Mouse (Mus musculus) CH12.LX (cell line): ENCODE results near the gene Aldh2. TPM values are rescaled to one million over a fixed set of nuclear protein-coding genes. Genes with fewer than 3 reads are reported as not detected.

Experiments
- DNase-seq: peaks from one replicate; pipeline ENCODE4 v3.0.0-alpha.2; 2013; ENCODE audit errors: extremely low read depth
- H3K27ac ChIP-seq: 2 replicates; pipeline ENCODE4 v1.5.1; 2012; ENCODE audit warnings: low read depth, mild to moderate bottlenecking, control low read depth, moderate library complexity; ENCODE audit not compliant: insufficient read depth
- H3K27me3 ChIP-seq: replicated peaks from 2 replicates; pipeline ENCODE3; 2012; ENCODE audit warnings: inconsistent platforms
- H3K36me3 ChIP-seq, 2 experiments: replicated peaks in 1 of 2; 2 replicates each; pipeline versions ENCODE3 to v1.6.1; 2012; ENCODE audit warnings: inconsistent platforms in 1 of 2, low read length in 1 of 2, mild to moderate bottlenecking in 1 of 2, mixed read lengths in 1 of 2, moderate library complexity in 1 of 2; ENCODE audit not compliant: control insufficient read depth in 1 of 2, insufficient read depth in 1 of 2
- H3K4me1 ChIP-seq, 2 experiments: 2 replicates each; pipeline ENCODE4 v1.6.1; 2012; ENCODE audit warnings: inconsistent platforms in 1 of 2, moderate library complexity in 1 of 2; ENCODE audit not compliant: insufficient read depth in 2 of 2, control insufficient read depth in 1 of 2
- H3K4me2 ChIP-seq: 2 replicates; pipeline ENCODE4 v1.6.1; 2012; ENCODE audit warnings: low read depth, mild to moderate bottlenecking, control low read depth; ENCODE audit not compliant: poor library complexity, insufficient read depth, severe bottlenecking
- H3K4me3 ChIP-seq, 3 experiments: fragments of 150-350 bp in 1 of 3; sonication (generic) in 1 of 3; replicated peaks in 1 of 3; 2 replicates each; pipeline versions ENCODE3 to v1.5.1; 2011 to 2012; ENCODE audit warnings: low read depth in 2 of 3, low read length in 2 of 3, mild to moderate bottlenecking in 2 of 3, moderate library complexity in 2 of 3, control low read depth in 1 of 3, improper control_type of control experiment in 1 of 3, inconsistent platforms in 1 of 3, mixed read lengths in 1 of 3; ENCODE audit not compliant: poor library complexity in 1 of 3
- H3K79me2 ChIP-seq: replicated peaks from 2 replicates; pipeline ENCODE4 v1.6.1; 2012; ENCODE audit warnings: mild to moderate bottlenecking, moderate library complexity; ENCODE audit not compliant: control insufficient read depth, poor library complexity, insufficient read depth, severe bottlenecking; ENCODE audit errors: extremely low read depth
- H3K9ac ChIP-seq: 2 replicates; pipeline ENCODE4 v1.6.1; 2012; ENCODE audit warnings: low read depth, mild to moderate bottlenecking, control low read depth, moderate library complexity; ENCODE audit not compliant: insufficient read depth
- H3K9me3 ChIP-seq: replicated peaks from 2 replicates; pipeline ENCODE3; 2012; ENCODE audit warnings: low read length, inconsistent platforms, mixed read lengths
- BHLHE40 ChIP-seq: IDR thresholded peaks from 2 replicates; pipeline ENCODE4 v1.6.1; 2011; ENCODE audit warnings: mild to moderate bottlenecking, low read depth, low read length, improper control_type of control experiment
- CHD2 ChIP-seq: IDR thresholded peaks from 2 replicates; pipeline ENCODE4 v1.6.1; 2011; ENCODE audit warnings: low read length, improper control_type of control experiment
- E2F4 ChIP-seq: IDR thresholded peaks from 2 replicates; pipeline ENCODE4 v1.6.1; 2011; ENCODE audit warnings: low read depth, low read length, improper control_type of control experiment; ENCODE audit not compliant: insufficient replicate concordance
- ELF1 ChIP-seq: IDR thresholded peaks from 2 replicates; pipeline ENCODE4 v1.6.1; 2014; ENCODE audit warnings: low read depth, mild to moderate bottlenecking, inconsistent platforms, low read length, improper control_type of control experiment
- HCFC1 ChIP-seq: IDR thresholded peaks from 2 replicates; pipeline ENCODE4 v1.6.1; 2012; ENCODE audit warnings: low read depth, mild to moderate bottlenecking, inconsistent platforms, low read length, improper control_type of control experiment
- JUN ChIP-seq: IDR thresholded peaks from 2 replicates; pipeline ENCODE4 v1.6.1; 2011; ENCODE audit warnings: low read depth, mild to moderate bottlenecking, low read length, improper control_type of control experiment, moderate library complexity; ENCODE audit not compliant: insufficient read depth
- MAX ChIP-seq: IDR thresholded peaks from 2 replicates; pipeline ENCODE4 v1.6.1; 2011; ENCODE audit warnings: low read length, improper control_type of control experiment
- RAD21 ChIP-seq: IDR thresholded peaks from 2 replicates; pipeline ENCODE4 v1.6.1; 2011; ENCODE audit warnings: low read depth, mild to moderate bottlenecking, low read length, improper control_type of control experiment, moderate library complexity
- TBP ChIP-seq: conservative IDR thresholded peaks from 2 replicates; pipeline ENCODE4 v1.6.1; 2011; ENCODE audit warnings: low read depth, low read length, improper control_type of control experiment
- TCF12 ChIP-seq: IDR thresholded peaks from 2 replicates; pipeline ENCODE4 v1.6.1; 2014; ENCODE audit warnings: low read depth, mild to moderate bottlenecking, inconsistent platforms, low read length, improper control_type of control experiment
- UBTF ChIP-seq: IDR thresholded peaks from 2 replicates; pipeline ENCODE4 v1.6.1; 2012; ENCODE audit warnings: low read depth, mild to moderate bottlenecking, inconsistent platforms, low read length, improper control_type of control experiment, moderate library complexity
- USF2 ChIP-seq: conservative IDR thresholded peaks from 2 replicates; pipeline ENCODE4 v1.6.1; 2011; ENCODE audit warnings: low read depth, low read length, improper control_type of control experiment
- ZC3H11A ChIP-seq: IDR thresholded peaks from 2 replicates; pipeline ENCODE4 v1.6.1; 2012; ENCODE audit warnings: low read depth, mild to moderate bottlenecking, inconsistent platforms, low read length, improper control_type of control experiment
- ZKSCAN1 ChIP-seq: IDR thresholded peaks from 2 replicates; pipeline ENCODE4 v1.6.1; 2012; ENCODE audit warnings: low read depth, inconsistent platforms, low read length, improper control_type of control experiment, borderline replicate concordance
- ZMIZ1 ChIP-seq: IDR thresholded peaks from 2 replicates; pipeline ENCODE4 v1.6.1; 2012; ENCODE audit warnings: low read depth, mild to moderate bottlenecking, inconsistent platforms, low read length, improper control_type of control experiment
- dilution Hi-C: fragments of 300-500 bp; cut with MboI; formaldehyde crosslinking; loops from 2 replicates; pipeline ENCODE4 v1.14.3; 2020; ENCODE audit warnings: low sequenced_read_pairs; ENCODE audit not compliant: extremely low pct_unique_long_range_greater_than_20kb, extremely low pct_ligation_motif_present
- in situ Hi-C: fragments of 300-500 bp; cut with MboI; formaldehyde crosslinking; loops from 3 replicates; pipeline ENCODE4 v1.14.3; 2019; ENCODE audit warnings: low sequenced_read_pairs, low pct_ligation_motif_present, low pct_unique_long_range_greater_than_20kb, mixed read lengths
- polyA plus RNA-seq: library from polyadenylated mRNA; unstranded; fragments of >175 nt; gene quantifications from 2 replicates; pipeline ENCODE4 v1.2.1, GENCODE M21; 2012; ENCODE audit warnings: low read depth; ENCODE audit not compliant: insufficient read length
- total RNA-seq, 2 experiments: library from RNA; depleted of rRNA; stranded (reverse); fragments of 300-350 nt in 1 of 2; fragments of >200 nt in 1 of 2; gene quantifications; 2 replicates each; pipeline ENCODE4 v1.2.3; 2012 to 2014

The Aldh2 gene
- total and polyA plus RNA-seq, 3 experiments: 58.9 to 139 (median 73.9) TPM

- TF ChIP-seq HCFC1: no peak
- no peak for TF ChIP-seq TCF12
- TF ChIP-seq CHD2: no peak
- no peak for TF ChIP-seq RAD21
- no peak for TF ChIP-seq ZMIZ1
- TF ChIP-seq BHLHE40: no peak
- no peak for TF ChIP-seq TBP
- TF ChIP-seq UBTF: no peak
- no peak for TF ChIP-seq USF2
- no peak for TF ChIP-seq ZKSCAN1
- no peak for TF ChIP-seq ZC3H11A
- no peak for TF ChIP-seq ELF1
- no peak for TF ChIP-seq JUN
- no peaks in the 10 kb centered on the region for H3K79me2 ChIP-seq
Measured at GRCm38 (mm10) chr5:121598871-121599610, 5.4 kb upstream of the Aldh2 start.

GRCm38 (mm10) chr5:121597991-121598537 is 4.4 kb upstream of the Aldh2 start:
- peaks cover 2 to 24% of the 10 kb centered on the region in 2 experiments; a peak in 3 of 4 replicates for H3K4me1 ChIP-seq
- no peaks in the 10 kb centered on the region for H3K27me3 ChIP-seq
- no peaks in the 10 kb centered on the region for H3K36me3 ChIP-seq
- no peak overlapping the region for H3K4me2 ChIP-seq
- no peak overlapping the region for H3K9ac ChIP-seq
- H3K4me3 ChIP-seq: no peak overlapping the region
- no peak for DNase-seq
- in situ Hi-C loops: no loop called here
- H3K9me3 ChIP-seq: no peaks in the 10 kb centered on the region
- dilution Hi-C loops: no loop called here
- H3K27ac ChIP-seq: no peak overlapping the region
- TF ChIP-seq MAX (no peak), E2F4 (no peak)
- no peaks in the 10 kb centered on the region for H3K79me2 ChIP-seq

More at GRCm38 (mm10) chr5:121598871-121599610, 5.4 kb upstream of the Aldh2 start:
- Histone ChIP-seq H3K36me3 (no peaks in the 10 kb centered on the region), H3K4me2 (no peak overlapping the region), H3K27ac (no peak overlapping the region), H3K9ac (no peak overlapping the region), H3K9me3 (no peaks in the 10 kb centered on the region), H3K27me3 (no peaks in the 10 kb centered on the region), H3K4me3 (no peak overlapping the region), H3K4me1 (peaks cover 2 to 24% of the 10 kb centered on the region in 2 experiments; a peak in 3 of 4 replicates)
- DNase-seq: no peak
- in situ Hi-C loops (no loop called here), dilution Hi-C loops (no loop called here)
